Mouse (Mus musculus): ENCODE measurements around the gene Igfbp7.

Gene Igfbp7

GRCm38 (mm10) chr5:77404941-77405340 lies 2.9 kb downstream of the Igfbp7 start:
- no peak for DNase-seq

- no peak for DNase-seq
Observed at GRCm38 (mm10) chr5:77402901-77403300, 4.9 kb downstream of the Igfbp7 start.

GRCm38 (mm10) chr5:77402137-77402536 lies 5.7 kb downstream of the Igfbp7 start:
- no peak for DNase-seq

- no peak for DNase-seq
Observed at GRCm38 (mm10) chr5:77400823-77401222, 7.0 kb downstream of the Igfbp7 start.

- DNase-seq, result no peak
Observed at GRCm38 (mm10) chr5:77400151-77400550, 7.7 kb downstream of the Igfbp7 start.

GRCm38 (mm10) chr5:77399076-77399475 lies 8.8 kb downstream of the Igfbp7 start:
- no peak for DNase-seq

GRCm38 (mm10) chr5:77398285-77399057 lies 9.4 kb downstream of the Igfbp7 start:
- no peak for DNase-seq

- DNase-seq, result no peak
Observed at GRCm38 (mm10) chr5:77393990-77394618, 13.7 kb downstream of the Igfbp7 start.

- no peak for DNase-seq
Observed at GRCm38 (mm10) chr5:77393094-77393619, 14.7 kb downstream of the Igfbp7 start.

- DNase-seq, result no peak
Observed at GRCm38 (mm10) chr5:77390272-77390671, 17.6 kb downstream of the Igfbp7 start.

GRCm38 (mm10) chr5:77388359-77388758 lies 19.5 kb downstream of the Igfbp7 start:
- DNase-seq, result no peak

GRCm38 (mm10) chr5:77387414-77387704 lies 20.5 kb downstream of the Igfbp7 start:
- no peak for DNase-seq

GRCm38 (mm10) chr5:77386596-77387413 lies 21.0 kb downstream of the Igfbp7 start:
- no peak for DNase-seq

GRCm38 (mm10) chr5:77385900-77386595 lies 21.8 kb downstream of the Igfbp7 start:
- DNase-seq, result no peak

GRCm38 (mm10) chr5:77385221-77385620 lies 22.6 kb downstream of the Igfbp7 start:
- DNase-seq, result no peak

GRCm38 (mm10) chr5:77384724-77385123 lies 23.1 kb downstream of the Igfbp7 start:
- no peak for DNase-seq

GRCm38 (mm10) chr5:77383799-77384554 lies 23.9 kb downstream of the Igfbp7 start:
- no peak for DNase-seq

- DNase-seq, result no peak
Observed at GRCm38 (mm10) chr5:77381686-77382085, 26.2 kb downstream of the Igfbp7 start.

- DNase-seq, result no peak
Observed at GRCm38 (mm10) chr5:77381283-77381682, 26.6 kb downstream of the Igfbp7 start.

- DNase-seq, result no peak
Observed at GRCm38 (mm10) chr5:77380321-77380901, 27.4 kb downstream of the Igfbp7 start.

- DNase-seq, result no peak
Observed at GRCm38 (mm10) chr5:77379434-77380135, 28.3 kb downstream of the Igfbp7 start.

Data from thymus, postnatal 36 days (tissue).